Mouse (Mus musculus): Measurements from ENCODE around the gene Ucp3. TPM values are rescaled to one million over a fixed set of nuclear protein-coding genes. Genes with fewer than 3 reads are reported as not detected.

The Ucp3 gene
- total RNA-seq, 2 experiments from 2014 or later: 2.0 to 3.6 TPM

Other genes starting within 250 kb of the Ucp3 start
- 100 to 1,000 TPM; 250 to 271 TPM for gene Pgm2l1, start 245.6 kb upstream of the Ucp3 start, total RNA-seq (2021)
- 1 to 10 TPM; 5.0 to 6.4 TPM for gene P4ha3, start 187.5 kb upstream of the Ucp3 start, total RNA-seq (2021)
- 10 to 100 TPM; 23.6 to 25.8 TPM for gene C2cd3, start 100.8 kb upstream of the Ucp3 start, total RNA-seq (2021)
- gene Ppme1, start 100.7 kb upstream of the Ucp3 start, total RNA-seq (2021): 100 to 1,000 TPM; 208 to 219 TPM
- gene Ucp2, start 20.3 kb downstream of the Ucp3 start, total RNA-seq (2021): 10 to 100 TPM; 45.3 to 77.9 TPM
- gene Dnajb13, start 42.0 kb downstream of the Ucp3 start, total RNA-seq (2021): under 1 TPM; 0.14 to 0.40 TPM
- gene Coa4, start 64.1 kb downstream of the Ucp3 start, total RNA-seq (2021): 1 to 10 TPM; 6.6 to 7.3 TPM
- gene Rab6a, start 134.4 kb downstream of the Ucp3 start, total RNA-seq (2021): 100 to 1,000 TPM; 426 to 428 TPM
- 10 to 100 TPM; 73.0 to 75.1 TPM for gene Mrpl48, start 135.3 kb downstream of the Ucp3 start, total RNA-seq (2021)
- gene Plekhb1, start 189.4 kb downstream of the Ucp3 start, total RNA-seq (2021): 100 to 1,000 TPM; 174 to 178 TPM
- 100 to 1,000 TPM; 198 to 207 TPM for gene Fam168a, start 233.6 kb downstream of the Ucp3 start, total RNA-seq (2021)

All from left cerebral cortex, adult 18-20 months (tissue).